7 mouse cellular contexts compared by ENCODE assay signal in the genomic region with DNA sequence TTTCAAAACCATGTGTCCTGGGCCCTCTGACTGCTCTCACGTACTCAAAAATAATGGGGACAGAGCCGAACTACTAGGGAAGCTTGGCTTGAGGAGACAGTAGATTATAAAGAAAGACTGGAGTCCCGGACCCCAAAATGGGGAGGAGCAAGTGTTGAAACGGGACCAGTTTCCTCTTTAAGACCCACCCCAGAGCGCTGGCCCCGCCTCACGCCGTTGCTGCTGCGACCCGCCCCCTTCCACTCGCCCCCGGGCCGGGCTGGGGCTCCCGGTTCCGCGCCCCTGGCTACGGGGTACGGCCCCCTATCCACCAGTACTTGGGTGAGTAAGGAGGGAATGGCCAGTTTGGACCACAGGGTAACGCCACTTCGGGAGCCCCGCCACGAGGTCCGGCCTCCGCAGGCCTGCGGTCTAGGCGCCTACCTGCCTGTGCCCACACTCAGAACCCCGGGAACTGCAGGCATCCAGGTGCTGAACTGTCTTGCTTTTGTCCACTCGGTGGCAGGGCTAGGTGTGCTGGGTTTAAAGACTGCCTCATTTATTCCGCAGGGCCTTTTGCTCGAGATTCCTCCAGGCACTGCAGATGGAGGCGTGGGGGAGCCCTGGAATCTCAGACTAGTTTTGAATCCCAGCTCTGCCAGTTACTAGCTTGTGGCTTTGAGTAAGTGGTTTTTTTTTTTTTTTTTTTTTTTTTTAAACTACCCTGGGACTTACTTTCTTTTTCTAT. TPM values are rescaled to one million over a fixed set of nuclear protein-coding genes. Genes with fewer than 3 reads are reported as not detected.
A peak's percentile ranks its signal among the peaks of the same experiment; 100 is the strongest.
DNase-seq lines count a peak whose midpoint lies in the region; ATAC-seq lines count a peak whose summit lies in the region.

No protein-coding gene starts in this region.

- WGBS in limb, embryonic 11.5 days: under 1% methylated on average over 31 of the region's 31 CpGs
- 2% methylated on average over 30 of the region's 31 CpGs for WGBS in midbrain, embryonic 11.5 days

- peaks cover 6% of the 10 kb centered on the region for H3K36me3 ChIP-seq in limb, embryonic 11.5 days (ENCODE audit: control insufficient read depth, insufficient read depth, low read length)
- H3K36me3 ChIP-seq in midbrain, embryonic 11.5 days (ENCODE audit: control insufficient read depth, insufficient read depth, low read length): no peaks in the 10 kb centered on the region

- intact Hi-C loops in gastrocnemius, postnatal 14 days (cut with DNase I; ENCODE audit: low total_unique reads): no loop called here

- H3K9ac ChIP-seq in limb, embryonic 11.5 days (ENCODE audit: low read length): peak overlapping the region; percentile 71
- peak overlapping the region; percentile 70 for H3K9ac ChIP-seq in midbrain, embryonic 11.5 days (ENCODE audit: low read length)

- peak overlapping the region; percentile 63 for H3K4me3 ChIP-seq in limb, embryonic 11.5 days (ENCODE audit: low read depth, low read length)
- H3K4me3 ChIP-seq in midbrain, embryonic 11.5 days (ENCODE audit: low read depth, low read length): peak overlapping the region; percentile 58

- H3K27me3 ChIP-seq in limb, embryonic 11.5 days (ENCODE audit: control insufficient read depth, insufficient read depth, low read length): no peaks in the 10 kb centered on the region
- no peaks in the 10 kb centered on the region for H3K27me3 ChIP-seq in midbrain, embryonic 11.5 days (ENCODE audit: control insufficient read depth, insufficient read depth, low read length)

- H3K9me3 ChIP-seq in limb, embryonic 11.5 days (ENCODE audit: control insufficient read depth, low read length): no peaks in the 10 kb centered on the region
- H3K9me3 ChIP-seq in midbrain, embryonic 11.5 days (ENCODE audit: control insufficient read depth, low read length): no peaks in the 10 kb centered on the region

- peak; percentile 75 for ATAC-seq in limb, embryonic 11.5 days (ENCODE audit: insufficient number of reproducible peaks, low FRiP score, low TSS enrichment, low read depth)
- ATAC-seq in midbrain, embryonic 11.5 days (ENCODE audit: low FRiP score): peak; percentile 86

- DNase-seq in adrenal gland, adult (ENCODE audit: inconsistent age in 2 of 2, low spot score in 1 of 2): peak; percentile 84 to 93
- DNase-seq in embryo, embryonic 10 days (ENCODE audit: low spot score): peak; percentile 84
- peak; percentile 73 for DNase-seq in gastrocnemius, postnatal 14 days
- peak; percentile 83 for DNase-seq in induced T-regulatory cell, adult 2 months (ENCODE audit: low read depth)
- DNase-seq in limb, embryonic 11.5 days (ENCODE audit: low spot score): peak; percentile 80
- peak; percentile 96 for DNase-seq in midbrain, embryonic 11.5 days (ENCODE audit: low spot score, missing footprints)
- DNase-seq in spleen, adult 18-20 months: peak; percentile 61 to 73

- H3K4me1 ChIP-seq in limb, embryonic 11.5 days (ENCODE audit: control insufficient read depth, insufficient read depth, low read length): no peaks in the 10 kb centered on the region
- no peaks in the 10 kb centered on the region for H3K4me1 ChIP-seq in midbrain, embryonic 11.5 days (ENCODE audit: control insufficient read depth, insufficient read depth, low read length)

- H3K4me2 ChIP-seq in limb, embryonic 11.5 days (ENCODE audit: low read depth, severe bottlenecking): peak overlapping the region; percentile 71
- H3K4me2 ChIP-seq in midbrain, embryonic 11.5 days: peak overlapping the region; percentile 67

- H3K27ac ChIP-seq in limb, embryonic 11.5 days (replicated peaks; ENCODE audit: low read depth, low read length): peak overlapping the region; percentile 72
- no peak overlapping the region for H3K27ac ChIP-seq in midbrain, embryonic 11.5 days (ENCODE audit: low read depth, low read length)

RNA-seq across cellular contexts. Expression of gene Pgap2, which starts 13.0 kb away (rescaled TPM):
- total RNA-seq in gastrocnemius, postnatal 14 days (2021): 10 to 100 TPM; 23.3 to 26.5 TPM
- 73.7 and 78.3 TPM in 2 replicates for polyA plus RNA-seq in limb, embryonic 11.5 days (2014; fragmentation: Nextera tagmentation; extraction: Ambion mirVana)
- polyA plus RNA-seq in midbrain, embryonic 11.5 days (2014; fragmentation: Nextera tagmentation; extraction: Ambion mirVana): 51.6 and 52.1 TPM in 2 replicates

RNA-seq across cellular contexts. Expression of gene Nup98, which starts 13.0 kb away (rescaled TPM):
- total RNA-seq in gastrocnemius, postnatal 14 days (2021): 10 to 100 TPM; 22.5 to 24.2 TPM
- polyA plus RNA-seq in limb, embryonic 11.5 days (2014; fragmentation: Nextera tagmentation; extraction: Ambion mirVana): 53.7 and 55.2 TPM in 2 replicates
- 42.0 and 45.0 TPM in 2 replicates for polyA plus RNA-seq in midbrain, embryonic 11.5 days (2014; fragmentation: Nextera tagmentation; extraction: Ambion mirVana)

RNA-seq across cellular contexts. Expression of gene Rhog, which starts 32.9 kb away (rescaled TPM):
- total RNA-seq in gastrocnemius, postnatal 14 days (2021): 10 to 100 TPM; 21.9 to 22.6 TPM
- 54.4 and 58.7 TPM in 2 replicates for polyA plus RNA-seq in limb, embryonic 11.5 days (2014; fragmentation: Nextera tagmentation; extraction: Ambion mirVana)
- polyA plus RNA-seq in midbrain, embryonic 11.5 days (2014; fragmentation: Nextera tagmentation; extraction: Ambion mirVana): 29.4 and 31.4 TPM in 2 replicates

RNA-seq across cellular contexts. Expression of gene Stim1, which starts 44.6 kb away (rescaled TPM):
- total RNA-seq in gastrocnemius, postnatal 14 days (2021): 100 to 1,000 TPM; 198 to 210 TPM
- polyA plus RNA-seq in limb, embryonic 11.5 days (2014; fragmentation: Nextera tagmentation; extraction: Ambion mirVana): 14.2 and 15.8 TPM in 2 replicates
- polyA plus RNA-seq in midbrain, embryonic 11.5 days (2014; fragmentation: Nextera tagmentation; extraction: Ambion mirVana): 9.1 and 11.6 TPM in 2 replicates
